Mouse (Mus musculus): Measurements from ENCODE around the gene Rap1b.

- no peak for TF ChIP-seq CTCF (IDR thresholded peaks at IDR 0.05; ENCODE audit: borderline replicate concordance, insufficient read depth, low read depth, low read length)
- TF ChIP-seq POLR2A (IDR thresholded peaks at IDR 0.05; ENCODE audit: borderline replicate concordance, insufficient read depth, low read length), result no peak
These were observed 50.6 kb downstream of the Rap1b start for GRCm38 (mm10) chr10:117795206-117795605.

Measured in cerebellum, adult 2 months (tissue).